Mouse (Mus musculus): ENCODE data around the gene Azi2. TPM values are rescaled to one million over a fixed set of nuclear protein-coding genes. Genes with fewer than 3 reads are reported as not detected.

Gene Azi2
- total RNA-seq, 2 experiments from 2014 or later: 68.1 to 74.1 TPM

DNA sequence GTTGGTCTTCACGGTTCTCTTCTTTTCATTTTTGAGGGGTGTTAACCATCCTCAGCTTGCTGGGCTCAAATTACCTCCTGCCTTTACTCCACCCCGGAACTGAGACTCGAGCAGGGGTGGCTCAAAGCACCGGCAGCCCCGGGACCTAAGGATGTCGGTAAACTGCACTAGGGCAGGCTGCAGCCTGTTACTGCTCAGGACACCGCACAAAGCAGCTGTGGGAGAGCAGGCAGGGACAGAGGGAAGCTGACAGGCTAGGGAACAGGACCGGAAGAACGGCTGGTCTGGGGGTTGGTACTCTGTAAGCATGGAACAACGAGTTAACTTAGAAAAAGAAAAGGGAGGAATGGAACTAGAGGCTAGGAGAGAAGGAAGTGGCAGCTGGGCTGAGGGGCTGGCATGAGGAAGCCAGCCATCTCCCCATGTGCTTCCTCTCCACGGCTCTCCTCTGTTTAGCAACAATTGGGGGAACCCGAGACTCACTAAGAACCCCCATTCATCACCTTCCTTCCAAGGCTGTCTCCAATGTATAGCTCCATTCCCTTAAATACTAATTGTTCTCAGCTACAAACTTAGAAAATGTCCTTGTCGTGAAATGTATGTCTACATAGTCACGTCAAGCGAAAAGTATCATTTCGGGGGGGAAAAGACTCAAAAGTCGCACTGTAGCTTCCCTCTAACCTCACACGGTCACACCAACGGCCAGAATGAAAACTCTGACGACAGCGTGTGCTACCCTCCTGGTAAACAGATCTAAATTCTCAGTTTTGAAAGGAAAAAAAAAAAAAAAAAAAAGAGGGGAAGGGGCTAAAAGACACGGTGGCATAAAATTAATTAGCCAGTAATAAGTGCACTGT is 42.5 kb downstream of the Azi2 start:
- DNase-seq (ENCODE audit: low spot score in 2 of 2): no peak

DNA sequence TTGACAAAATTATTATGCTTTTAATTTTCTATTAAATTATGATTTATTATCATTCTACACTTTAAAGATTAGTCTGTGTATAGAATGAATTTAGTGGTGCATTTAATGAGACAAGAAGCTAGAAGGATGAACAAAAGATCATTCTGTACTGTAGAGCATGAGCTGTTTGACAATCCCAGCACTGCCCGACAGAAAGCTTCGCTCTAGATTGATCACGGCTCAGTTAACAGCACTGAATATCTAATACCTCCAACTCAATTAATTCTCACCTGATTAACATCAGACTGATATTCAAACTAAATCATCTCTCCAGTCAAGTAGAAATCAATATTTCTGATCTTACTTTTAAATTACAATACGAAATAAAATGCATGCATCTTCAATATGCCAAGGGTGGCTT is 43.5 kb downstream of the Azi2 start:
- DNase-seq (ENCODE audit: low spot score in 2 of 2): no peak

DNA sequence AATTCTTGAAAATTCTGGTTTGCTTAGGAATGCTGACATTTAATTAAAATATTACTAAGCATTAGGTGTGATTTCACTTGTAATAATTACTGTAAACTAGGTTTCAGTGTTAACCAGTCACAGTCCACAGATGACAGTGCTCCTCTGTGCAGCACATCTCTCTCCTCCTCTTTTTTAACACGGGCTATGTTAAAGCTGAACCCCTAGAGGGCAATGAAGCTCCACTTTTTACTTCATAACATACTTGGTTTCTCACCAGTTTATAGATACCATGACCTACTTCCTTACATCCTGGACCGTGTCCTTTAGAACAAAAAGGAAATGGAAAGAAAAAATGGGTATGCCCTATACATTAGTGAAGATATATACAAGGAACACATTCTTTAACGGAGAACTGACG is 59.1 kb downstream of the Azi2 start:
- no peak for DNase-seq (ENCODE audit: low spot score in 2 of 2)

DNA sequence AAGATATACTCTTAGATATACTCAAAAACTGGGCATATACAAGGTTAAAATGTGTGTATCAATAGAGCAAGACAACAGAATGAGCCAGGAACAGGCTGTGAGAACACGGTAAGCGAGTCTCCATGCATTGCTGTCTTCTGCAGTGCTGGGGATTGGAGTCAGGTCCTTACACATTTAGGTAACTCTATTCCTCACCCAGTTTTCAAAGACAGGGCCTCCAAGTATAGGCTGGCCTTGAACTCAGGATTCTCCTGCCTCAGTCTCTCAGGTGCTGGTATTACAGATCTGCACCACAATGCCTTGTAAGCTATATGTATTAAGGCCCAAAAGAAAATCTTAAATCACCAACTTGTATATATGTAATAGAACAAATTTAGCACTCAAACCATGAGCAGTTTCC is 60.2 kb downstream of the Azi2 start:
- DNase-seq (ENCODE audit: low spot score in 2 of 2): no peak

DNA sequence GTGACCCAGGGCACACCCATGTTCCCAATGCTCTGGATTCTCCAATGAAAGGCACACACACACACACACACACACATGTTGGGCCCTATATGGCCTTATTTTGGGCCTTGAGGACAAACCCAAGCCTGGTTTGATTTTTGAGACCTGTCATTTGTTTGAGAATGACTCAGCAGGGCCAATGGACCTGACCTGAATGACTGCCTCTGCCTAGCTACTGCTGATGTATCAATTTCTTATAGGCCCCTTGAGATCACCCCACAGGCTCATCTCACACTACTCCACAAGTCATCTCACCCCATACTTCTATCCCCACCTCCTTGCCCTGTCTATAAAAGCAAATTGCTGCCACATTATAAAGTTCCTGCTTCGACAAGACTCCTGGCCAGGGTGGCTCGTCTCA is 61.5 kb downstream of the Azi2 start:
- no peak for DNase-seq (ENCODE audit: low spot score in 2 of 2)

DNA sequence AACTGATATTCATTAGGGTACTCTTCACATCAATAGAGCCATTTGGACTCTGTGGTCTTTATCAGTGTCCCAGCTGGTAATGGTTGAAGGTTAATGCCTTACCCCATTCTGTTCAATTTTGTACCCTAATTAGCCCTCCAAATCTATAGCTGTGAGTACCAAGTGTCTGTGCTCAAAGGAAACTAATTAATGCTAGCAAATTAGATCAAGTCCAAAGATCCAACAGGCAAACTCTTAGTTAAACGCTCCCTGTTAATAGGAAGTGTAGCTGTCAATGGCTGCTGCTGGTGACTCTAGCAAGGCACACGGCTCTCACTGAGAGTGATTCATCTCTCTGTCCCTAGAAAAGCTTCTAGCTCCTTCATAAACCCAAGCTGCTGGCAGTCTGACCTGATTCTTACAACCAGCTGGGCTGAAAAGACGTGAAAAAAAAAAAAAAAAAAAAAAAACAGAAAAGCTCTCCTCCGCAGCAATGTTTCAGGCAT is 68.3 kb downstream of the Azi2 start:
- no peak for DNase-seq (ENCODE audit: low spot score in 2 of 2)

DNA sequence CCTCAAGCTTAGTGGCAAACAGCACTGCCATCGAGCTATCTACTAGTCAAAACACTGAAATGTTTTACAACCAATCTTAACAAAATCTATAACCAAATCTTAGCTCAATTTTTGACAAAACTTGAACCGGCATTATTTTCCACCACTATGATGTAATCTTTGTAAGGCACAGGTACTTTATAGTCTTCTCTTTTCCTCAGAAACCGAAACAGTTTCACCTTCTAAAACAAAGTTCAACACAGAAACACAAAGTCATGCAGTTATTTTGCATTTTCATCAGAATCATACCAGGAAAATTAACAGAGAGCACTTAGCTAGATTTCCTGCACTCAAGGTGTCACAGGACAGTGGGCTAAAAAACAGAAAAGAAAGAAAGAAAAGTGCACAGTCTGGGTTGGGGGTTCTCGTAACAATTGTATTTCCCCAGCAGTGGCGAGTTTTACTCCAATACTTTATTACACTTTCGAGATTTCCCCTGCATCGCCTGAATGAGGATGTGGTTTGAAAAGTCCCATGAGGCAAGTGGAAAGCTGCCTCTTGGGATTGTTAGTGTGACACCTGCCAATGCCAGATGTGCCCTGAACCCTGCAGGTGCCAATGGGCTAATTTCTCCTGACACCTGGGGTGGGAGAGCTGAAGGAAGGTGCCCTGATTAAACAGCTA is 69.5 kb downstream of the Azi2 start:
- DNase-seq (ENCODE audit: low spot score in 2 of 2): no peak

DNA sequence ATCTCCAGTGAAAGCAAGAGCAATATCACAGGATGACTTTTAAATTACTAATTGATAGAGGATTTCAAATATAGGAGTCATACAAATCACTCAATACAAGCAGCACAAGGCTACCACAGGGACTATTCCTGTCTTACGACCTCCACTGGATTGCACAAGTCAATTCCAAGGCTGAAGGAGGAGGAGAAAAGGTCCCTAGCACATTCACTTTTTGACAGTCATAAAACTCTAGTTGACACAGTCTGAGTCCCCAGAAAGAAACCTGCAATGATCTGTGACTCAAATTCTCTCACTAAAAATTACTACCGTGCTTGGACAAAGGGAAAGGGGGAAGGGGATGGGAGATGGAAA is 70.0 kb downstream of the Azi2 start:
- no peak for DNase-seq (ENCODE audit: low spot score in 2 of 2)

Small RNAs within 50 kb of the gene (microRNA-seq; reads per million reads assigned to microRNA genes)
- 0 reads per million in 2 experiments for gene Gm22008

Other genes starting within 250 kb of the Azi2 start
- 10 to 100 TPM; 13.4 to 14.5 TPM for gene Cmc1, start 109.7 kb downstream of the Azi2 start, total RNA-seq (2021)